Mouse (Mus musculus) brown adipose tissue, adult 24 weeks (tissue): ENCODE data around the gene Vmn2r117. TPM values are rescaled to one million over a fixed set of nuclear protein-coding genes. Genes with fewer than 3 reads are reported as not detected.
"Not testable (repeated sequence)": the region's sequence is repeated elsewhere in the genome, so short reads cannot be mapped to it uniquely, and the experiment has no call there.

Source experiments
- H3K27ac ChIP-seq: fragments of 200-500 bp; replicated peaks from 2 replicates; pipeline ENCODE4 v1.5.1; 2012; ENCODE audit warnings: low read depth, mild to moderate bottlenecking, low read length
- H3K4me1 ChIP-seq: fragments of 200-500 bp; 2 replicates; pipeline ENCODE4 v1.6.1; 2012; ENCODE audit warnings: low read length, mixed read lengths; ENCODE audit not compliant: control insufficient read depth, insufficient read depth, insufficient read length
- H3K4me3 ChIP-seq: fragments of 200-500 bp; 2 replicates; pipeline ENCODE4 v1.5.1; 2012; ENCODE audit warnings: low read depth, mild to moderate bottlenecking, low read length, moderate library complexity; ENCODE audit not compliant: insufficient read depth
- polyA plus RNA-seq: library from polyadenylated mRNA; stranded (reverse); fragments of >200 nt; gene quantifications from 2 replicates; pipeline ENCODE4 v1.2.4, GENCODE M21; 2012; ENCODE audit not compliant: missing spikeins, insufficient read depth, insufficient read length

Gene Vmn2r117
- not detected in 2 replicates for polyA plus RNA-seq

DNA sequence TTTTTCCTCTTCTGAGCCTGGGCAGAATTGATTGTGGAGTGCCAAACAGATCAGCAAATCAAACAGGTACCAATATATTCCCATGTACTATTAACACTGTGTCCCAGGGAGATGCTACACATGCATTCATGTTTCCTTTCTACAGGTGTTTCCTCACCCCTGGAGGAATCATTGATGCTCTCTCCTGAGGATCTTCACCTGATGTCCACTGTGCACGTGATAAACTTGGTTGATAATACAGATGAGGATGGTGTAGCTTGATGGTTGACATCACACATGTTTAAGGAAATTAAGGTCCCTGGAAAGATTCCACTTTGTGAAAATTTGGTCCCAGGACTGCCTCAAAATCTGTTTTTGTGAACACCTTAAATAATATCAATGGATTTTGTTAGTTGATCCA is at the start of gene Vmn2r117:
TSS of gene Vmn2r117 (minus strand) at position 101 of the 400 bp plus-strand sequence.
- not testable (repeated sequence) for H3K4me3 ChIP-seq, H3K4me1 ChIP-seq, H3K27ac ChIP-seq

DNA sequence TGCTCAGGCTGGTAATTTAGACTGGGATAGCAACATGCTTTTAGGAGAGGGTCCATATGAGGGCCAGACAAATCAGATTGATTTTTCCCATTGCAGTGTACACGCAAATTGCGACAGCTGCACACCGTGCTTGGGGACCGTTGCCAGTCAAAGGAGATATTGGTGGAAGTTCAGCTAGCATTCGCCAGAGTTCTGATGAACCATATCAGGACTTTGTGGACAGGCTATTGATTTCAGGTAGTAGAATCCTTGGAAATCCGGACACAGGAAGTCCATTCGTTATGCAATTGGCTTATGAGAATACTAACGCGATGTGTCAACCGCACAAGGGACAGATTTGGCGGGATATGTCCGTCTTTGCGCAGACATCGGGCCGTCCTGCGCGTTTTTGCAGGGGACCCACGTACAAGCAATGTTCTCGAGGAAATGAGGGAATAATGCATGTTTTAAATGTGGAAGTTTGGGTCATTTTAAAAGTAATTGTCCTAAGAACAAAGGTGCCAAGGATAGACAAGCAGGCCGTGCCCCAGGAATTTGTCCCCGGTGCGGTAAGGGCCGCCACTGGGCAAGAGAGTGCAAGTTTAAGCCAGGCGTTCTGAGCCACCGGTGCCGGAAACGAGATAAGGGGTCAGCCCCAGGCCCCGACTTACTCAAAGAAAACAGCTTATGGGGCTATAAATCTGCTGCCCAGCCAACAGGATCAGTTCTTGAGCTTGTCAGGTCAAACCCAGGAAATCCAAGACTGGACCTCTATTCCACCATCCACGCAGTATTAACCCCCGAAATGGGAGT is 43.6 kb upstream of the Vmn2r117 start:
- H3K27ac ChIP-seq, H3K4me3 ChIP-seq, H3K4me1 ChIP-seq: not testable (repeated sequence)

DNA sequence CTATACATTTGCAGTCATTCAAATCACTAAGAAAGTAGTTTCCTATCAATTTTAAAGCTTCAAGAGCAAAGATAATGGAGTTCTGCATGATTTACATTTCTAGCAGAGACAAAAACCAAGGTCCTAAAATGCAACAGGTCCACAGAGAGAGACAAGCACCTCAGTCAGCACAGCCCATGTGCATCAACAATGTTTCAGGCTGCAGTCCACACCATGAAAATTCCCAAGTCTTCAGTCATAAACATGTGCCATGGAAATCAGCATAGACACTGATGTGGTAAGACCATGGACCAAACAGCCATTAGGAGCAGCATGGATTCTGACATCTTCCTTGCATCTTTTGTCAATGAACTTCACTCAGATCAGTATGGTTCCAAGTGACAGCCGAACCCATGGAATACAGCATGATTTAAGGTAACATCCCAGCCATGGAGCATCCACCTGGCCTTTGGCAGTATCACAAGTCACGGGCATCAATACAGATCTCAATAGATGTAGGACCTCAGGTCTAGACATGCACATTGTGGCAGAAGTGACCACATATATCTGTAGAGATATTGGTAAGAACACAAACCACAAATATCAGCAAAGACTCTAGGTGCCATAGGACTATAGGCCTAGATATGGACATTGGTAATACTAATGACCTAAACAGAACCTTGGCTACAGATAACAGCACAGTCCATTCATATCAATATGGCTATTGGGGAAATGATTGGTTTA is 39.4 kb upstream of the Vmn2r117 start:
- Histone ChIP-seq H3K4me3 (no peak overlapping the region), H3K4me1 (no peaks in the 10 kb centered on the region), H3K27ac (no peak overlapping the region)

DNA sequence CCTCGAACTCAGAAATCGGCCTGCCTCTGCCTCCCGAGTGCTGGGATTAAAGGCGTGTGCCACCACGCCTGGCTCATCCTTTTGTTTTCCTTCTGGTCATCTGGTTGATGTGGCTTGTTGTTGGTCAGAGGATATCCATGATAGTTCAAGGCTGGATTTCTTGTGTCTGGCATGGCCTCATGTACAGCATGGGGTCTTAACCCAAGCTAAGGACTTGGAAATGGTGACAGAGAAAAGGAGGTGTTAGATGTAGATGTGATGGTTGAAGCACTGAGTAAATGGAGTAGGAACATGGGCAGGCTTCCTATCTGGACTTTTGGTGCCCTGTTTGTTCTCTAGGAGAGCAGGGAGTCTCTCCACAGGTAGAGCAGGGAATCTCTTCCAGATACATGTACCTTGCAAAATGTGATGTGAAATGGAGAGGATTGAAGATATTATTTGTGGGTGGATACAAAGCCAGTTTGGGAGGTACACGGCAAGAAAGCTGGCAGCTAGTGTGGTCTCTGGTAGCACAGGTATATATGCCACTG is 46.3 kb downstream of the Vmn2r117 start:
- Histone ChIP-seq H3K27ac (no peak overlapping the region), H3K4me1 (no peaks in the 10 kb centered on the region)

More for the DNA sequence above, 46.3 kb downstream of the Vmn2r117 start:
- no peak overlapping the region for H3K4me3 ChIP-seq

Other genes starting within 250 kb of the Vmn2r117 start
- not detected in 2 replicates for gene Vmn2r114, start 167.2 kb downstream of the Vmn2r117 start, polyA plus RNA-seq
- gene Vmn2r115, start 136.0 kb downstream of the Vmn2r117 start, polyA plus RNA-seq = not detected in 2 replicates
- not detected in 2 replicates for gene Vmn2r116, start 95.1 kb downstream of the Vmn2r117 start, polyA plus RNA-seq
- 3.4 and 4.6 TPM in 2 replicates for gene Zfp213, start 84.5 kb upstream of the Vmn2r117 start, polyA plus RNA-seq
- 1.8 and 3.7 TPM in 2 replicates for gene Zfp13, start 119.8 kb upstream of the Vmn2r117 start, polyA plus RNA-seq
- not detected in 2 replicates for gene Zscan10, start 121.2 kb upstream of the Vmn2r117 start, polyA plus RNA-seq
- not detected in 2 replicates for gene Mmp25, start 165.6 kb upstream of the Vmn2r117 start, polyA plus RNA-seq
- gene Bicdl2, start 180.8 kb upstream of the Vmn2r117 start, polyA plus RNA-seq = not detected in 2 replicates
- gene Hcfc1r1, start 193.9 kb upstream of the Vmn2r117 start, polyA plus RNA-seq = 284 and 292 TPM in 2 replicates
- gene Thoc6, start 194.2 kb upstream of the Vmn2r117 start, polyA plus RNA-seq = 13.0 and 16.3 TPM in 2 replicates
- 20.5 and 40.5 TPM in 2 replicates for gene Tnfrsf12a, start 197.8 kb upstream of the Vmn2r117 start, polyA plus RNA-seq
- gene Cldn6, start 199.6 kb upstream of the Vmn2r117 start, polyA plus RNA-seq = not detected in 2 replicates
- not detected in 2 replicates for gene Cldn9, start 204.3 kb upstream of the Vmn2r117 start, polyA plus RNA-seq
- not detected in 2 replicates for gene 1520401A03Rik, start 243.1 kb upstream of the Vmn2r117 start, polyA plus RNA-seq
- gene Pkmyt1, start 246.6 kb upstream of the Vmn2r117 start, polyA plus RNA-seq = 1.8 TPM in 1 of 2 replicates, not detected in the other